Mouse (Mus musculus): ENCODE data around the gene Fermt3.

Gene Fermt3

DNA sequence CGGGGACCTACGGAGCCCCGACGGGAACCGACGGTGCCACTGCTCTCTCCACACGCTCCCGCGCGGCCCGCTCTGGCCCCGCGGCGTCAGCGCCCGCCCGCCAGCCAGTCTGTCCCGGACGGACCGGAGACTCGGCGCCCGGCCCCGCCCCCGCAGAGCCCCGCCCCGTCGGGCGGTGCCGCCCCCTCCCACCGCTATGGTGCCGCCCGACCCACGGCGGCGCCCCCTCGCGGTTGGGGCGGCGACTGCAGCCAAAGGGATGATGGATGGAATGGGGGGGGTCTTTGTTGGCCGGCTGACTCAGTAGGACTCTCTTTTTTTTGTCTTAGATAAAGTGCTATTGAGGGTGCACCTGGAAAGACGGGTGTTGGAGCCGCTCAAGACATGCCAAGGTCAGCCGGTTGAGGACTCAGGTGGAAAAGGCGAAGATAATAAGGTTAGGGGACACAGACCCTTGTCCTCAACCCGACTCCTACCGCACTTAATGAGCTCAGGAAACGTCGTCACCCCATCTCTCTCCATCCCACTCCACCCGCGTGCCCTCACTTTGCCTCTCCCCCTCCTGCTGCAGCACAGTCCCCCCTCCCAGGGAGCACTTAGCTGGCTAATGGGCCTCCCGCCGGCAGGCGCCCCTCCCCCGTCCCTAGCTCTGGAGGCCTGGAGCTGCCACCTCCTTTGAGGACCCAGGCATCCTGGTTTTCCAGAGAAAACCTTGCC is 49.4 kb downstream of the Fermt3 start:
- peak; percentile 46 for DNase-seq

DNA sequence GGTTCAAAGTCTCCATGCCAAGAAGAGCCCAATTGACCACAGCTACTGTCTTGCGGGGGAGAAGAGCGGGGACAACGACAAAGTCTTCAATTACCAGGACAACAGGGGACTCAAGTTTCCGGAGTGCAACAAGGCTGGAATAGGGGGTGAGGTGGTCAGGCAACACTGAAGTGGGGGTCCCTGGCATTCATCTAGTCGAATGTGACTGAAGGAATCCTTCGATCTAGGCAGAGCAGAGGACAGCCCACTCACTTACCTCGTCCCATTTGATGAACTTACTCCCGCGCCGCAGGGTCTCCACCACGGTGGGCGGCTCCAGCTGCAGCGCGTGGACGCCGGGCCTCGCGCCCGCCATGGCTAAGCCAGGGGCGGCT is 50.0 kb downstream of the Fermt3 start:
- DNase-seq = no peak

DNA sequence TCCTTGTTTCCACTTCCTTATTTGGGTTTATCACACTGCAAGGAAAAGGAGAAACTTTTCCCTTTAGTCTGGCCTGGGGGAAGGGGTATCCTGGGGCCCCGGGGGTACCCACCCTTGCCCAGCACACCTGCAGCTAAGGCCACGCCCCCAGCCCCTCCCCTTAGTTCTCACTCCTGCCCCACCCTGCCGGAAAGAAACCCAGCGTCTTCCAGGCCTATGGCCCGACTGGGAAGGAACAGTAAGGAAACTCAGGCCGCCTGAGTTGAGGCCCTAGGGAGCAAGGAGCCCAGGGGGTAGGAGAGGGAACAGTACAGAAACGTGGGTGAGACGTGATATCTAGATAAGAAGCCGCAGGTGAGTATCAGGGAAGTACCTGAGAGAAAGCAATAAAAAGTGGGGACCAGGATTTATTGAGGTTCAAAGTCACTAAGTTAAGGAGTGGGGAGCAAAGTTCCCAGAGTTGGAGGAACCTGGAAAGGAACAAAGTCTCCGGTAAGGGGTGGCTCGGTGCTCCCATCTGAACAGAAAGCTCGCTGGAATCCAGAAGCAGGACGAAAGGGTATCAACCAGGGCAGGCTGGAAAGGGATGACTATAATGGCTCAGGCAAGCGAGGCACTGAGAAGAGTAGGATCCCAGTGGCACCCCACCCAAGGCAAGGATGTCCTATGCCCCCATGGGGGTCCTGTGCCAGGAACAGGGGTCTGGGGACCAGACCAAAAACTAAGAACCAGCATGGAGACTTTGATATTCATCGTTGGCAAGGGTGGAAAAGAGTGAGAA is 50.6 kb downstream of the Fermt3 start:
- DNase-seq = no peak

DNA sequence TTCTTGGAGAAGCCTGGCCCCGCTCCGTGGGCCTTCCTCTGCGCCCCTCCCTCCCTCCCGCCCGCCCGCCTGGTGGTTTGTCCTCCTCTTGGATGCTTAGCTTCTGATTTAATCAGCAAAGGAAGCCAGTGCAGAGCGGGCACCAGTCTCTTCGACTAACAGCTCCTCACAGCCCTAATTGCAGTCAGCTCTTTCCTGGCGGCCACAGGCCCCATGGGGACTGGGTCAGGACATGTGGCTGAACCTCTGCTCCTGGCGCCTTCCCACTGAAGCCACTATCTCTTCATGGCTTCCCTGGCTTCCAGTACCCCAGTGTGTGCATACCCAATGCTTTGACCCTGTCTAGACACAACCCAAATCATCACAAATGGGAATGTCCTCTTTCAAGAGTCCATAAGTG is 62.8 kb downstream of the Fermt3 start:
- DNase-seq = no peak

DNA sequence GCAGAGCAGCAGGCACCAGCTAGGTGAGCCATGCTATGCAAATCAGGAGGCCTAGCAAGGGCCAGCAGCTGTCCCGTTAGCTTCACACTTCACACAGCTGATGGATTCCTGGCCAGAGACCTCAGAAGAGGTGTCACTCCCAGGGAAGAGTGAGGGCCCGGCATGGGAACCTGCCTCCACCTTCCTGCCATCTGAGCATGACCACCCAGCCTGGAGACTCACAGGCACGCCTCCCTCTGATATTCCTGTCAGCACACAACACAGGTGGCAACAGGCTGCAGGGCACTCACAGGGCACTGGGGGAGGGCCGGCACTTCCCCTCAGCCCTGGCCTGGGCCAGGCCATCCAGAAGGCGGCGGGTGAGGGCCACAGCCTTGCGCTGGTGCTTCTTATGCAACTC is 63.8 kb downstream of the Fermt3 start:
- DNase-seq = peak; percentile 43

DNA sequence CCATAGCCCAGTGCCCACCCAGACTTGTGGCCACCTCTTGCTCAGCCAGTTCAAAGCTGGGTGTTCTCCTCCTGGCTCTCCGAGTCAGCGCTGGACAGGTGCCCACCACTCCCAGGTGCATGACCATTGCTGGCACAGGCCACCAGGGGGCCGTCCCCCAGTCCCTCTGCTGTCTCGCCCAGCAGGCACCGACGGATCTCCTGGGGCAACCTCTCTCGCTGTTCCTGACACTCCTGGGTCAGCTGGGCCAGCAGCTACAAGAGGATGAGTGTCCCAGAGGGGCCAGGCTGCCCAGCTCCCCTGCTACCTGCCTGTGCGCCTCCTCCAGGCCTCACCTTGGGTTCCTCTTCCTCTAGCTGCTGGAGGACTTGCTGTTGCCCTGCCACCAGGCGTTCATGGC is 65.2 kb downstream of the Fermt3 start:
- peak; percentile 74 for DNase-seq

DNA sequence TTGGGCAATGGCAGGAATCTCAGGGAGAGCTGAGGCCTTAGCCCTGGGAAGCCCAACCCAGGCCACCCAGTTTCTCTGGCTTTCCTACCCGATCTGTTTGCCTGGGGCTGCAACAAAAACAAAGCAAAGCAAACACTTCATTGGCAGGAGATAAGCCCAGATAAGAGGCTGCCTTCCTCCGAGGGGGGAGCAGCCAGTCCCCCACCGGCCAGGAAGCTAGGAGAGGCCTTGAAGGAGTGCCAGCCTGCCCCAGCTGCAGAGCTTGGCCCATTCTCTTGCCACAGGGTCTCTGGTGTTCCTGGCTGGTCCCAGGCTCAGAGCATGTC is 66.6 kb downstream of the Fermt3 start:
- DNase-seq = peak; percentile 70

DNA sequence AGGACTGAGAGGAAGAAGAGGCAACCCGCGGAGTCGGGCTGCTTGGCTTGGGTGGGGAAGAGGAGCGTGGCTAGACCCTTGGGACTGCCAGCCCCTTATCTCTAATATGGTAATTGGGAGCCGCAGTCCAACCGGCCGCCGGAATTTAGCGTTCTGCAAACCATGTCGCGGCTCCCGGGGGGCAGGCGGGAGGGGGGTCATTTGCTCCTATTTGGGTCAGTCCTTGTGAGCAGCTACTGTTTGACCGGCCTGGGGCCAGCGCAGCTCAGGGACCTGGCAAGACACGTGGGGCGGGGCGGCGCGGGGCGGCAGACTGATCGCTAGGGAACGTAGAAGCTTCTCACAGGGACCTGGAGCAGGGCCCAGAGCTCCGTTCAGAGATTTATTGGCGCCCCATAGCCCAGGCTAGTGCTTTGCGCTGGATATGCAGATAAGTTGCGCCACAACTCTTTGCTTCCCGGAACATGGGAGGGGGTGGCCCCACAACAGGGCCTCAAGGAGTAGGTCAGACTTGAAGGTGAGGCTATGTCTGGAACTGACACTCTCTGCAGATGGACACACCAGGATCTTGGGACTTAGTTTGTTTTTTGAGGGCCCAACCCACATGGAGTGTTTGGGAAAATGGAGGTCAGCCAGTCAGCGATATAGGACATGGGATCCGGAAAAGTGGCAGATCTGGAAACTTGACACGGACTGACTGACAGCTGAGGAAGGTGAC is 67.1 kb downstream of the Fermt3 start:
- peak; percentile 89 for DNase-seq

DNA sequence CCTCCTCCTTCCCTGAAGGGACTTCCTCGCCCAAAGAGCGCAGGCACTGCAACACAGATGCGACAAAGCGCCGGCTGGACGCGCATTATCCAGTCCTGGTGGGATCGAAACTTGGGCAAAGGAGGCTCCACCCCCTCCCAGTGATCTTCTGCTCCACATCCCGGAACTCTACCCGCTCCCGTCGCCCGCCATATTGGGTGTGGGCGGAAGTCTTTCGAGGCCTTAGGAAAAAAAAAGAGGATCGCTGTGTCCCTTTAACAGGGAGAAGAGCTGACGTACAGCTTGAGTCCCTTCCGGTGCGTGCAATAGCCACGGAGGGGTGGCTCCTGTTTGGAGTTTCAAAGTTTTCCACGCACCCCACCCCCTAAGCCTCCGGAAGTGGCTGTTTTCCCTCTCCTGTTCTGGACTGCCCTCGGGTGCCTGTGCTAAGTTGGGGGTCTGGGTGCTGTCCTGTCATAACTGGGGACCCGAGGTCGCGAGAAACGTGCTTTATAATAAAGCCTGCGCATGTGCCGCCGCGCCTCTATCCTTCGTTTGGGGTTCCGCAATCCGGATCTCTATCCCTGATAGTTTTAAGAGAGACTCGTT is 67.8 kb downstream of the Fermt3 start:
- peak; percentile 96 for DNase-seq

DNA sequence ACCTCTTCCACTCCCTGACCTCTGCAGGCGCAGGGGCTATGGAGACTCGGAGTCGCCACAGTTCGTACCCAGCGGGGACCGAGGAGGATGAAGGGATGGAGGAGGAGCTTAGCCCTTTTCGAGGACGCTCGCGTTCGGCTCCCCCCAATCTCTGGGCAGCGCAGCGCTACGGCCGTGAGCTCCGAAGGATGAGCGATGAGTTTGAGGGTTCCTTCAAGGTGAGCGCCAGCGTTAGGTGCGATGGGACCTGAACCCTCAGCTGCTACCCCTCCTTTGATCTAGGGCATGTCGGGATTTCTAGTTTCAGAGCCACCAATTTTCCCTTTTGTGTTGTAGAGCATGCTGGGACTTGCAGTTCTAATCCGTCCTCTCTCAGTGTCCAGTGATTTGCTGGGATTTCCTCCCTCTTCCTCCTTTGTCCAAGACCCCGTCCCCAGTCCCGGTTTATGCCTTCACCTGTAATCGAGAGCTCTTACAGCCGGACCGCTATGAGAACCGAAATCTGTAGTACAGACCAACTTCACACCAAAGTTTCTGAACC is 68.6 kb downstream of the Fermt3 start:
- peak; percentile 77 for DNase-seq

DNA sequence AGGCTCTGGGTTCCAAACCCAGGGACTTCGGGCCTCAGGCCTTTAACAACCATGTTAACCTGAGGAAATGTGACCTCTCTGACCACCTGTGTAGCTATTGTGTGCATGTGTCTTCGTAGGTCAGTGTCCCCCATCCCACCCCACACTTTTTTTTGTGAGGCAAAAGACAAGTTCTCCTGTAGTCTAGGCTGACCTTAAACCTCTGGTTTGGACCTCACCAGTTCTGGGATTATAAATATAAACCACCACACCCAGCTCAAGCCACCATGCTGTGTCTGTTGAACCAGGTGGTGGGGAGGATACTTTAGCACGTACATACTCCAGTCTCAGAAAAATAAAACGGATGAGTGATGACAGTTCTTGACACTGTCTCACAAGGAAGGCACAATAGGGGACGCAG is 69.3 kb downstream of the Fermt3 start:
- DNase-seq = peak; percentile 56

DNA sequence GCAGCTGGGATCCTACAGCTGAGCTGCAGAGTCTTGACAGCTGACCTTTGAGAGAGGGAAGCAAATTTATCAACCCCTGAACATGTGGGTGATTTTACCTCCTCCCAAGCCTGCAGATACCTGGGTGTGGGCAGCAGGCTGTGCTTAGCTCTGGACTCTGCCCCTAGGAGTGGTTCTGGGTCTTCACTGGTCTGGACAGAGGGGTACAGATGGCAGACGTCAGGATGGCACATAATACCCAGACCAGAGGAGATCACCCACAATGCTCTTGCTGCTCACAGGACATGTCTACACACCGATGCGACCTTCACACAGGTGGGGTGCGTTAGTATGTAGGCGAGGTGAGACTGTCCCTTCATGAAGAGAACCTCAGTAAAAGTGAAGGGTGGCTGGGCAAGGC is 69.7 kb downstream of the Fermt3 start:
- no peak for DNase-seq

All from cerebellum, adult 9-11 months (tissue).